Mouse (Mus musculus) neural tube, embryonic 10.5 days (tissue): ENCODE measurements at regions not wholly inside any gene's neighbourhood (a gene's known extent, or its start where the extent isn't known, plus 50 kb on each side); places are given as distances from the start of the nearest gene placed in this dataset.

Source experiments
- DNase-seq: peaks from one replicate; pipeline ENCODE4 v3.0.0-alpha.2; 2017; ENCODE audit warnings: low spot score; ENCODE audit errors: extremely low spot score

DNA sequence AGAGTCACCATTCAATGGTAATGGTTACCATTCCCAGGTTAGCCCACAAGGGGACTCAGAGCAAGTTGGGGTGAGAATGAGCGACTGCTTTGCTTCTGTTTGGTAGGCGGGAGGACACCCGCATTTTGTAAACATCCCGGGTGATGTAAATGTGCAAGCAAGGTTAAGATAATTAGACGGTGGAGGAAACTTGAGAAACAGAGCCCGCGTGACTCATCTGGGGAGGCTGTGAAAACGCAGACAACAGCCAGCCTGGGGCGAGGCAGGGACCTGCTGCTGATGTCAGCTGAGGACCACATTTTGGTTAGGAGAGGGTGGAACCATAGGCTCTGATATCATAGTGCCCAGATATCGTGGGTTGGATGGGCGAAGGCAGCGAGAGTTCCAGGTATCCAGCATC, 52.6 kb upstream of the Zbtb40 start:
- no peak for DNase-seq

DNA sequence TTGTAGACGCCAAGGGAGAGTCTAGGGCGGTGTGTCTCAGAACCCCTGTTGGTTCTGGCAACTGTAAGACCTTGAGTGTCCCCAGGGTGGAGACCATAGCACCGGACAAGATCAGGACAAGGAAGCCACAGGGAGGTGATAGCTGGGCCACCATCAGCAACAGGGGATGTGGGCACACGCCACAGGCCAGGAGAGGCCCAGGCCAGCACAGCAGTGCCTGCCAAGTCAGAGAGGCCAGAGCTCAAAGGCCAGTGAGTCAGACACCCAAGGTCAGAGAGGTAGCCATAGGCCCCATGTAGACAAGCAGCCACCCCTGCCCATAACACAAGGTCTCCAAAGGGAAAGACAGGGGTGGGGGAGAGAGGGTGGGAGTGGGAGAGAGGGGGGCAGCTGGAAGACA, 52.2 kb upstream of the Zbtb40 start:
- DNase-seq = no peak
